Mouse (Mus musculus): ENCODE measurements around the gene Gm49450.

DNA sequence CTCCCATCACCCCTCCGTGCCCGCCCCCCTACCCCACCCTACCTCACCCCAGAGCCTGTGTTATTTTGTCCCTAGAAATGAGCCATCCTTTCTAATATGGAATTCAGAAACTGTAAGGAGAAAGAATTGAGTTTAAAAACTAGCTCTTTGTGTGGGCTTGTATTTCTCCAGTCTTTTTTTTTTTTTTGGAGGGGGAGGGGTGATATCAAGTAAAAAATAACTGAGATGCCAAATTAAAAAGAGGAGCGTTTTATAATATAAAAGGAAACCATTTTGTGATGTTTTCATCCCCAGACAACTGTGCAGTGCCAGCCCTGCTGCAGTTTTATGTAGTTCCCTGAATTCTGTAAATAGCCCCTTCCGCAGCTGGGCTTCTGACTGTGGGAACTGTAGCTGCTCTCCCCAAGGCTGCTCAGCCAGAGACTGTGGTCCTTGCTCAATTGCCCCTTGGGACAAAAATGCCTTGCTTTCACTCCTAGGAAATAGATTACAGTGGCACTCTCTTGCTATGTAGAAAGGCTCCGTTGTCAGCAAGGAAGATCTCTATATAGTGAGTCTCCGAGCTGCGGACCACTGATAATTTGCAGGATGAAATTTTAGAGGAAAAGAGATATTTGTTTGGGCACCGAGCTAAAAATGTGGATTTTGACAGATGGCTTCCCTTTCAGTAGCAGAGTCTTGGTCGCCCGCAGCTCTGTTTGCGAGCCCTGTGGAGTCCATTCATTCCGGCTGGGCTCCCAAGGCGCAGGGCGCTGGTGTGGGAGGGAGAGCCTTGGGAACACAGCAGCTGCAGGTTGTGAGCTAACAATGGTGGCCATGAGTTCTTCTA is 1.3 kb upstream of the Gm49450 start:
- TF ChIP-seq CTCF (IDR thresholded peaks at IDR 0.05), result no peak
- 0 out of 2 replicates have a peak, but pooled peaks have one; percentile 11 for TF ChIP-seq POLR2A (IDR thresholded peaks at IDR 0.05; ENCODE audit: insufficient read depth, low read depth, low read length)
- no peak for TF ChIP-seq EP300 (IDR thresholded peaks at IDR 0.05; ENCODE audit: insufficient read depth, low read depth, low read length)
